Mouse (Mus musculus) heart, postnatal 36 days (tissue): ENCODE results near the gene Trim9. TPM values are rescaled to one million over a fixed set of nuclear protein-coding genes. Genes with fewer than 3 reads are reported as not detected.

Experiments
- DNase-seq, 2 experiments: peaks; one replicate each; pipeline ENCODE4 v3.0.0; 2021 to 2022
- intact Hi-C: fragments of 180-260 bp; cut with DNase I; formaldehyde crosslinking; loops from one replicate; pipeline ENCODE4 v1.15.1; 2025
- total RNA-seq, 2 experiments: library from RNA; stranded (reverse); gene quantifications; 2 replicates each; pipeline ENCODE4 v1.2.3; 2021

Trim9 gene
- total RNA-seq, 2 experiments from 2014 or later = 0.16 TPM; not detected in 1

- intact Hi-C loops = no loop called here
- no peak for DNase-seq
These were observed 126.0 kb downstream of the Trim9 start for GRCm38 (mm10) chr12:70221425-70221824.

DNA sequence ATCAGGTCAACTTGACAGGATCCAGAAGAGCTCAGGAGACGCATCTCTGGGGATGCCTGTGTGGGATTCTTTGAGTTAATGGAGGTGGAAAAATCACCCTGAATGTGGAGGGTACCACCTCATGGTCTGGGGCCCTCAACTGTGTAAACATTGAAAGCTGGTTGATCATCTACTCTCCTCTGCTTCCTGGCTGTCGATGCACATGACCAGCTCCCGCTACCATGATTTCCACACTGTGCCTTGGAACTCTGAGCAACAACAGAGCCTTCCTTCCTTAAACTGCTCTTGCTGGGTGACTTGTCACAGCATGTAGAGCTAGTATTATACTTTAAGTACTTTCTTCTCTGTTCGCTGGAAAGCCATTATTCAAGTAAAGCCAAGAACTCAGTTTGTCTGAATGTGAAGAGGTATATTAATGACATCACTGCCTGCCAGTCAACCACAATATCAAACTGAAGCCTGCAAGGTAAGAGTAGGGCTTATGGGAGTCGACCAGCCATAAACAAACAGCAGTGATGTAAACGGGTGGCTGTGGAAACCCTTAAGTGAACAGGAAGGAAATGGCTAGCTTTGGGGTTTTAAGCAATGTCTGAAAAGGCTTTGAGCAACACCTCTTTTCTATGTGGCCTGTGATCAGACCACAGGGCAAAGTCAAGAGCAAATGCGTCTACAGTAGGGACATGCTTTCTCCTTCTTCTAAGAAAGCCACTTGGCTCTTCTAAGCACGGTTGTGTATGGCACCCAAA is 128.4 kb downstream of the Trim9 start:
- intact Hi-C loops = no loop called here
- DNase-seq = no peak

DNA sequence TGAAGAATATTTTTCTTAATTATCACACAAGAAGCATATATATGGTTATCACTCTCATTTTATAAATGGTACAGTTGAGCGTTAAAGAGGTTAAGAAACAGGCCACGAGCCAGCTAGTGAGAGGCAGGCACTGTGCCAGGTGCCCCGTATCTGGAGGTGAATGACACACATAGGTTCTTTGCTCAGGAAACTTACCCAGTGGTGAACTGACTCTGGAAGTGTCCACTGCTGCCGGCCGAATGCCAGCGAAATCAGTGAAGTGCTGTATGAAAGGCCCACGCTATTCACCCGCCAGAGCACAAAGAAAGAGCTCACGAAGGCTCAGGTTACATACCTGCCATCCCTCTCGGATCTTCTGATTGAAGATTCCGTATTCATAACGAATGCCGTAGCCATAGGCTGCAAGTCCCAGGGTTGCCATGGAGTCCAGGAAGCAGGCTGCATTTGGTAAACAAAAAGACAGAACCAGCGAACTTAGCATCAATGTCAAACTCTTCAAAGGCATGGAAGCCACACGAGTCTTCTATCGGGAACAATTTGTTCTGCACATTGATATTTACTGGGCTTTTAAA is 131.1 kb downstream of the Trim9 start:
- DNase-seq = no peak

DNA sequence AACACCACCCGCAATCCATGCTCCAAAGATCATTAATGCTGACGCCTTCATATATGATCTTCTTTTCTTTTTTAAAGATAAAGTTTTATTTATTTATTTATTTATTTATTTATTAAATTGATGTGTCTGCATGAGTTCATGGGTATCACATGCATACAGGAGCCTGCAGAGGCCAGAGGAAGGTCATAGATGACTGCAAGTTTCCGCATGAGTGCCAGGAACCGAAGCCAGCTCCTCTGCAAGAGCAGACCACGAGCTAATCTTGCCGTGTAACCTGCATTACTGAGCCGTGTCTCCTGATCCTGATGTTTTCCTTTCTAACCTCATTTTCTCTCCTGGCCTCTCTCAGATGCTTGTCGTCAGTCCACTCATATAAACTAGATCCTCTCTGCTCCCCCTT is 133.1 kb downstream of the Trim9 start:
- DNase-seq = no peak
- intact Hi-C loops = no loop called here

More for the DNA sequence above, 131.1 kb downstream of the Trim9 start:
- intact Hi-C loops = no loop called here

DNA sequence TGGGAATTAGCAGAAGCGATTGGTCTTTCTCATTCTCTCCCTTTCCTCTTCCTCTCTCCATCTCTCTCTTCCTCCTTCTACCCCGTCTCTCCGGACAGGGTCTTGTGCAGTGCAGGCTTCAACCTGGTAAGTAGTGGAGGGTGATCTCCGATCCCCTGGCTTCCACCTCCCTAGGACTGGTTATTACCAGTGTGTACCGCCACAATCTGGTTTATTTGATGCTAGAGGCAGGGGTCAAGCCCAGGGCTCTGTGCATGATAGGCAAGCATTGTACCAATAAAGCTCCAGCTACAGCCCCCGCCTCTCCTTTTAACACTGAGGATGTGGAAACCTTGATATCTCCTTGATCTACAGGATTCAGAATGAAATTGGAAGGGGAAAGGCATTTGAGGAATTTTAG is 133.8 kb downstream of the Trim9 start:
- no peak for DNase-seq
- intact Hi-C loops = no loop called here

- DNase-seq = no peak
- intact Hi-C loops = no loop called here
These were observed 134.9 kb downstream of the Trim9 start for GRCm38 (mm10) chr12:70212501-70212900.

DNA sequence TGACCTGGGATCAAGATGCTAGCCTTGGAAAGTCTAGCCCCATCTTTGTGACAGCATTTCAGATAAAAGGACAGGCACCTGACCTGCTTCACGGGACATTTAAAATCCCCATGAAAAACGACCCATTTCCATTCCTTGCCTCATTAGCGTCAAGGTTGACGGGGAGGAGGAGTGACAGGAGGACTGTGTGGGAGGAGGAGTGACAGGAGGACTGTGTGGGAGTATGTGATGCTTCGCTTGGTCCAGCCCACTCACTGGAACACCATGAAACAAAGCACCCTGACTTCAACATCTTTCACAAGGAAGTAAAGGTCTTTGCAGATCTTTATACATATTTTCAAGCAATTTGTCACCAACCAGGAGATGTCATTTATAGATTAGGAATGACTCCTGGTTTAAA is 139.2 kb downstream of the Trim9 start:
- no peak for DNase-seq
- intact Hi-C loops = no loop called here

DNA sequence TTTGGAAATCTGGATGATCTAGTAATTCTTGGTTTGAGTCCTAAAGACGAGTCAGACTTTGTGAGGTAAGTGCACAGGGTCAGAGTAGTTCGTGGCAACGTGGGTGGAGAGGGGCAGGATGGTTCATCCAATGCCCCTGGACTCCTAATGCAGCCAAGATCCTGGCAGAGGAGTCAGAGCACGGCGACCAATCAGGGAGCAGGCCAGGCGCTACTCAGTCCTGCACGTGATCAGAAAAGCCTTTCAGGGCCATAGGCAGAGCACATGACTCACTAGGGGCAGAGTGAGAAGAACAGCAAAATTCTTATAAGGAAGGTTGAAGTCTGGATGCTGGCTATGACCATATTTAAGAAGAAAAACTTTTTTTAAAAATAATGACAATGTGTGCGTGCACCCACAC is 143.0 kb downstream of the Trim9 start:
- intact Hi-C loops = no loop called here
- no peak for DNase-seq

DNA sequence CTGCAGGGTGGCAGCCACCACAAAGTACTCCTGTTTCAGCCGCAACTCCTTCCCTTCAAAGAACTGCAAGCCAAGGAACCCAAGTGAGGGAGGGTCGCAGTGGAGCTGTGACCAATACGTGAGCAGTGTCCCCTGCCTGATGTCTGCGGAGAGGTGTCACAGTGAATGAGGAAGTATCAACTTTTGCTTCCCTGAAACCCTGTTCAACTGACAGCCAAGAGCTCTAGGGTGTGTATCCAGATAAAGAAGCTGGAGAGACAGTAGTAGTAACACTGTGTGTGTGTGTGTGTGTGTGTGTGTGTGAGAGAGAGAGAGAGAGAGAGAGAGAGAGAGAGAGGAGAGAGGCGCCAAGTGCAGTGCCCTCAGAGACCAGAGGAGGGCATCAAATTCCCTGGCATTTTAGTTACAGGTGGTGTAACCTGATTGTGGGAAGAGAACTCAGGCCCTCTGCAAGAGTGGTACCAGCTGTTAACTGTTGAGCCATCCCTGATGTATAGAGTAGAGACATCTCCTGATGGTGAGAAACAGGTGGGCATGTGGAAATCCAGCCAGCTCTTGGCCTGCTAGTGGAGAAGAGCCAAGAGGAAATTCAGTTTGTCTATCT is 145.4 kb downstream of the Trim9 start:
- DNase-seq = no peak
- intact Hi-C loops = no loop called here

GRCm38 (mm10) chr12:70196341-70196740 is 151.1 kb downstream of the Trim9 start:
- intact Hi-C loops = no loop called here
- DNase-seq = no peak

- intact Hi-C loops = no loop called here
- DNase-seq = no peak
These were observed 152.0 kb downstream of the Trim9 start for GRCm38 (mm10) chr12:70195426-70195825.

Other genes with a start within 250 kb of the Trim9 start
- 10 to 100 TPM; 16.6 to 19.7 TPM for gene Nin, start 233.9 kb downstream of the Trim9 start, total RNA-seq
- not detected for gene Abhd12b, start 193.5 kb downstream of the Trim9 start, total RNA-seq
- 1 to 10 TPM; 4.1 to 7.1 TPM for gene Pygl, start 116.1 kb downstream of the Trim9 start, total RNA-seq
- 10 to 100 TPM; 37.7 to 38.6 TPM for gene Tmx1, start 105.5 kb upstream of the Trim9 start, total RNA-seq